Mouse (Mus musculus) left cerebral cortex, adult 9 months (tissue): ENCODE data around the gene Msl2.

Experiments used
- DNase-seq, 2 experiments: peaks; one replicate each; pipeline ENCODE4 v3.0.0; 2022; ENCODE audit warnings: low spot score in 2 of 2

Gene Msl2

DNA sequence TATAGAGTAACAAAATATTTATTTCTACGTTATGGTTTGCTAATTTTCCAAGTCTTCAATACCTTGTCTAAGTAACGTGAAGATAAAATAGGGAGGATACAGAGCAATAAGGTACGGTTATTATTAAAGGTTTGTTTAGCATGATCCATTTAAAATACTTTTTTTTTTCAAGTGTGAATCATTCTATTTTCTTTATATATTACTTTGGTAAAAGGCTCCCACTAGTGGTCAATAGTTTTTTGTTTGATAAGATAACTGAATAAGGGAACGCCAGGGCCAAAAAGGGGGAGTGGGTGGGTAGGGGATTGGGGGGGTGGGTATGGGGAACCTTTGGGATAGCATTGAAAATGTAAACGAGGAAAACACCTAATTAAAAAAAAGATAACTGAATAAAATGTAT lies 79.0 kb downstream of the Msl2 start:
- no peak for DNase-seq
